Mouse (Mus musculus): ENCODE measurements around the gene Dhrs3.

The Dhrs3 gene

GRCm38 (mm10) chr4:144971048-144971447, 78.4 kb downstream of the Dhrs3 start:
- DNase-seq (ENCODE audit: low read depth in 1 of 2, low spot score in 2 of 2): no peak

GRCm38 (mm10) chr4:144972948-144973720, 80.5 kb downstream of the Dhrs3 start:
- no peak for DNase-seq (ENCODE audit: low read depth in 1 of 2, low spot score in 2 of 2)

- DNase-seq (ENCODE audit: low read depth in 1 of 2, low spot score in 2 of 2): no peak
These were observed 81.8 kb downstream of the Dhrs3 start for GRCm38 (mm10) chr4:144974458-144974857.

GRCm38 (mm10) chr4:144975505-144975904, 82.9 kb downstream of the Dhrs3 start:
- no peak for DNase-seq (ENCODE audit: low read depth in 1 of 2, low spot score in 2 of 2)

- DNase-seq (ENCODE audit: low read depth in 1 of 2, low spot score in 2 of 2): no peak
These were observed 84.4 kb downstream of the Dhrs3 start for GRCm38 (mm10) chr4:144977057-144977456.

Measured in monocyte, adult 2 months (primary cell).